Mouse (Mus musculus): ENCODE measurements at regions not wholly inside any gene's neighbourhood (a gene's known extent, or its start where the extent isn't known, plus 50 kb on each side); places are given as distances from the start of the nearest gene placed in this dataset.

- no peak for TF ChIP-seq POLR2A (IDR thresholded peaks at IDR 0.05; ENCODE audit: low read depth, low read length)
- TF ChIP-seq CTCF (IDR thresholded peaks at IDR 0.05; ENCODE audit: borderline replicate concordance, insufficient read depth, low read length), result no peak
Observed at GRCm38 (mm10) chr10:99678096-99678495, 81.4 kb downstream of the Csl start.
